Mouse (Mus musculus) embryo, embryonic 11.5 days (tissue): ENCODE data around the gene Donson.

Source experiments
- DNase-seq: peaks from one replicate; pipeline ENCODE4 v3.0.0-alpha.2; 2012; ENCODE audit warnings: low read depth, low spot score

The Donson gene

GRCm38 (mm10) chr16:91689791-91690190 lies 1.2 kb upstream of the Donson start:
- no peak for DNase-seq

- no peak for DNase-seq
Measured at GRCm38 (mm10) chr16:91688023-91688618, 449 bp downstream of the Donson start.

- no peak for DNase-seq
Measured at GRCm38 (mm10) chr16:91686369-91686768, 2.2 kb downstream of the Donson start.

- no peak for DNase-seq
Measured at GRCm38 (mm10) chr16:91685526-91685925, 3.0 kb downstream of the Donson start.

GRCm38 (mm10) chr16:91680656-91681055 lies 7.9 kb downstream of the Donson start:
- no peak for DNase-seq

GRCm38 (mm10) chr16:91678147-91678911 lies 10.2 kb downstream of the Donson start:
- no peak for DNase-seq

- DNase-seq: no peak
Measured at GRCm38 (mm10) chr16:91674500-91674899, 14.1 kb downstream of the Donson start.

GRCm38 (mm10) chr16:91663795-91664194 lies 24.8 kb downstream of the Donson start:
- DNase-seq: no peak

GRCm38 (mm10) chr16:91662336-91662735 lies 26.2 kb downstream of the Donson start:
- DNase-seq: no peak

GRCm38 (mm10) chr16:91661397-91661796 lies 27.2 kb downstream of the Donson start:
- DNase-seq: no peak

GRCm38 (mm10) chr16:91659798-91660197 lies 28.8 kb downstream of the Donson start:
- DNase-seq: no peak

- no peak for DNase-seq
Measured at GRCm38 (mm10) chr16:91658471-91658870, 30.1 kb downstream of the Donson start.

GRCm38 (mm10) chr16:91657285-91657684 lies 31.3 kb downstream of the Donson start:
- DNase-seq: no peak

GRCm38 (mm10) chr16:91655285-91655684 lies 33.3 kb downstream of the Donson start:
- DNase-seq: no peak

GRCm38 (mm10) chr16:91652191-91652590 lies 36.4 kb downstream of the Donson start:
- no peak for DNase-seq

GRCm38 (mm10) chr16:91649781-91650180 lies 38.8 kb downstream of the Donson start:
- no peak for DNase-seq

GRCm38 (mm10) chr16:91649246-91649645 lies 39.3 kb downstream of the Donson start:
- DNase-seq: no peak

GRCm38 (mm10) chr16:91648220-91648550 lies 40.4 kb downstream of the Donson start:
- DNase-seq: peak; percentile 61

GRCm38 (mm10) chr16:91647461-91648219 lies 40.9 kb downstream of the Donson start, which contains the start of gene Son:
Gene Son, plus strand, starts transcription at chr16:91647506.
- DNase-seq: peak; percentile 94

- peak; percentile 83 for DNase-seq
Measured at GRCm38 (mm10) chr16:91646681-91647419, 41.7 kb downstream of the Donson start, which contains the start of gene Gart. Gene Gart, minus strand, starts transcription at chr16:91646952.

GRCm38 (mm10) chr16:91645995-91646602 lies 42.5 kb downstream of the Donson start:
- DNase-seq: no peak
